Mouse (Mus musculus) c-Kit-positive CD71-negative TER-119-negative erythroid progenitor cells, embryonic 14.5 days (primary cell): ENCODE data around the gene Zfp523.
A peak's percentile ranks its signal among the peaks of the same experiment; 100 is the strongest.

Experiments used
- DNase-seq: peaks from one replicate; pipeline ENCODE4 v3.0.0-alpha.2; 2013; ENCODE audit warnings: low read depth

The Zfp523 gene

DNA sequence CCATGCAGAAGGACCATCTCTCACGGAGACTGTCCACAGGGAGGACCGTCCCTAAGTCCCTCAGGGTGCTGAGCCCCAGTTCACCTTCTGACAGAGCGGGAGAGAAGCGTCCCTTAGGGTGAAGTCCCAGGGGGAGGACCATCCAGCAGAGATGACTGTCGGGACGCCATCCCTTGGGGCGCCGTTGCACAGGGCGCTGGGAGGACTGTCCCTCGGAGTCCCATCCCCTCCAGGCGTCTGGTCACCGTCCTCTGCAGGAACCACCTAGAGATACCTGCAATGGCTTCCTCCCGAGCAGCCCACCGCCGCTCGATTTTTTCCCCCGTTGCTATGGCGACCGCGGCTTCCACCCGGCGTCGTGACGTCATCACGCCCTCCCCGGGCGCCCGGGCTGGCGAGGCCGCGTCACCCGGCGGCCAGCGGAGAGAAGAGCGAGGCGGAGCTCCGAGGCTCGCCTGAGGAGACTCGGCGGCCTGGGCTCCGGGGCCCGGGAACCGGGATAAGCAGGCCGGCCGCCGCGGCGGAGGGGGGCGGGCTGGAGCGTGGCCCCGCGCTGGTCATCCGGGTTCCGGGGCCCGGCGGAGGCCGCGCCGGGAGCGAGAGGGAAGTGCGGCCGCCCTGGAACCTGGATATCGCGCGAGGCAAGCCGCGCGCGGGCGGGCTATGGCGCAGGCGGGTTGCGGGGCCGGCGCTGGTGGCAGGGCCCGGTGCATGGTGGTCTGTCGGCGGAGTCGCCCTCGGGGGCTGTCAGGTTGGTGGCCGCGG, at the start of gene Zfp523:
Zfp523 (plus strand) TSS at position 355 of the 765 bp plus-strand sequence.
- DNase-seq: peak; percentile 60

DNA sequence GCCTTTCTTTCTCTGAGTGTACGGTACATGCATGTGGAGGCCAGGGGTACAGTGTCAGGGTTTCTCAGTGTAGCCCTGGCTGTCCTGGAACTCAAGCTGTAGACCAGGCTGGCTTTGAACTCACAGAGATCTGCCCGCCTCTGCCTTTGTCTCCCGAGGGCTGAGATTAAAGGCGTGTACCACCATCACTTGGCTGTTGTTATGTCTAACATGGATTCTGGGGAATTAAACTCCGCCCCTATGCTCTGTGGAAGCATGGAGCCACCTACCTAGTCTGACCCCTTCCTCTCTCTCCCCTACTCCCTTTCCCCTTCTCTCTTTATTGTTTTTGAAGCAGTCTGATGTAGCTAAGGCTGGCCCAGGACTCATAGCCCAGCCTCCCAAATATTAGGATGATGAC, 47.1 kb upstream of the Zfp523 start:
- no peak for DNase-seq

GRCm38 (mm10) chr17:28130391-28131125, 46.4 kb upstream of the Zfp523 start:
- DNase-seq: no peak

- no peak for DNase-seq
Observed at GRCm38 (mm10) chr17:28131156-28131555, 45.8 kb upstream of the Zfp523 start.

DNA sequence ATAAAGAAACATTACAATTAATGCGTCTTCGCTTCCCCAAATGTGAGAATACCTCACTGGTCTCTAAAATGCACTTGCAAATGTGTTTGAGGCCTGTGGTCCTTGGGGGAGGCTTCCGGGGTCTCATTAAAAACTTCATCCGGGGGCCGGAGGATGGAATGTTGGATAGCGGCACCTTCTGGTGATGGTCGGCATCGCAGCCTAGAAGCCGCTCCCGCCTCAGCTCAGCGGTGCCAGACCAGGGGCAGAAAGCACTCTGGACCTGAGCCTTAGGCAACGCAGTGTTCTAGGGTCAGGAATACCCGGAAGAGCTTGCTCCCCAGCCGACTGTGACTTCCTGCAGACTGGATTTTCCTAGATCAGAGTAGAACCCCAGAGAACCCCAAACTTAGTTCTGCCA, 43.7 kb upstream of the Zfp523 start:
- DNase-seq: peak; percentile 48

DNA sequence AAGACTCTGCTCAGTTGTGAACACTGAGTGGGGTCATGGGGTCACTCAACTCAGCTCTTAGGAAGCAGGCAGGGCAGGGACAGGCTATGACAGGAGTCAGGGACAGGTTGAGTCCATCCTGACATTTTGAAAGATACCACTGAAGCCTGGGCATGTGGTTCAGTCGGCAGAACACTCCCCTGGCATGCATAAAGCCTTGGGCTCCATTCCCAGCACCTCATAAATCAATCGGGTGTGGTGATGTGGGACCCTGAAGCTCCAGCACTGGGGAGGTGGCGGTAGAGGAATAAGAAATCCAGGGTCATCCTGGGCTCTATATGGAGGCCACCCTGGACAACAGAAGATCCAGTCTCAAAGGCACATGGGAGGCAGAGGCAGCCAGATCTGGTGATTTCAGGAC, 41.4 kb upstream of the Zfp523 start:
- no peak for DNase-seq

GRCm38 (mm10) chr17:28136266-28136665, 40.7 kb upstream of the Zfp523 start:
- no peak for DNase-seq

- no peak for DNase-seq
Observed at GRCm38 (mm10) chr17:28138013-28138412, 38.9 kb upstream of the Zfp523 start.

- no peak for DNase-seq
Observed at GRCm38 (mm10) chr17:28138685-28139084, 38.2 kb upstream of the Zfp523 start.

- DNase-seq: no peak
Observed at GRCm38 (mm10) chr17:28140431-28141204, 36.3 kb upstream of the Zfp523 start.

DNA sequence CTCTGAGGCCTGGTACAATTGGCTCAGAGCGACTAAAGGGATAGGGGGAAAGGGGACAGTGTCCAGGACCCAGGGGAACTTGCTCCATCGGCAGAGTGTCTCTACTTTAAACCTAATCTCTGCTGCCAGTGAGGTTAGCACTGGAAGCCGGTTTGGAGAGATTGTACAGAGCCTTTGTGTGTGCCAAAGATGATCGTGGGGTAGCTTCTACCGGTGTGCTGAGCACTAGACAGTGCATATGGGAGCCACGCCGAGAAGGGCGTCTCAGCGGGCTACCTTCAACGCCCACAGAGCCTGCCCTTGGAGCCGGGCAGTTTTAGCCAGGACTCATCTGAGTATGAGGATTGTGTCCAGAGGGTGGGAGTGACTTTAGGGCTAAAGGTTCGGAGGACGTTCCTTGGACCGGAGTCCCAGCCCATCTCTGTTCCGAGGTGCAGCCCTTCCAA, 35.7 kb upstream of the Zfp523 start:
- DNase-seq: no peak

GRCm38 (mm10) chr17:28141771-28142699, 34.9 kb upstream of the Zfp523 start, which contains the start of gene Scube3:
Scube3 (plus strand) TSS chr17:28142141.
- no peak for DNase-seq

DNA sequence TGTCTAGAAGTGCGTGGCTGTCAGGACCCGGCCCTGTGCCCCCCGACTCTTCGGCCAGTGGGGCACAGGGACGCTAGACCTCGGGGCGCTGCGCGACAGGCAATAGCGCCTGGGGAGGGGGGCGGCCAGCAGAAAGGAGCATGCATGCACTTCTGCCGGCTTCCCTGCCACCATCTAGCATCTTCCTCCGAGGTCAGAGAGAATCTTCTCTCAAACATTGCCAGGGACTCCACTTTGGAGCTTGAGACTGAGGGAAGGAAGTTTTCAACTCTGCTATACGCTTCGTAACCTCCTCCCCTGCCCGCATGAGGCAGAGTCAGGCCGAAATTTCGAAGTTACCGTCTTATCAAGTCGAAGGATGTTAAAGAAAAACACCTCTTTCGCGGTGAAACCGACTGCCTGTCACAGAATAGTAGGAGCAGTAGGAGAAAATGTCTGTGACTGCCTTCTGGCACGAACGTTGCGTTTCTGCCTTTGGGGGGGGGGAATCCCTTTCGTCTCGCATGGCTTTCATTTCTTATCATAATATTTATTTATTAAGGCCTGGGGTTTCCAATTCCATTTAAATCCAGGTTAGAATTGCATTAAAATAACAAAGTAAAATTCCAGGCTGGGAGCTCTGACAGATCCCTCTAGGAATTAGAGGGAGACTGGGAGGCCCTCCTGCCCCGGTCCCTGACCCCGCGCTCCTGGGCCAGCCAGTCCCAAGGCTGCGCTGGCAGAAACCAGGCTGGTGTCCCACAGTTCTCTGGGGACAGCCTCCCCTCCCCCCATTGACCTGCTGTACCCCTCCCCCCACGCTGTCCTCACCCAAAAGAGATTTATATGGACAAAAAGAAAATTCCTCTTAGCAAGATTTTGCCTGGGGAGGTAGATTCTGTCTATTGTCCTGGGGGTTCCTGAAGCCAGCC, 34.0 kb upstream of the Zfp523 start:
- DNase-seq: no peak

DNA sequence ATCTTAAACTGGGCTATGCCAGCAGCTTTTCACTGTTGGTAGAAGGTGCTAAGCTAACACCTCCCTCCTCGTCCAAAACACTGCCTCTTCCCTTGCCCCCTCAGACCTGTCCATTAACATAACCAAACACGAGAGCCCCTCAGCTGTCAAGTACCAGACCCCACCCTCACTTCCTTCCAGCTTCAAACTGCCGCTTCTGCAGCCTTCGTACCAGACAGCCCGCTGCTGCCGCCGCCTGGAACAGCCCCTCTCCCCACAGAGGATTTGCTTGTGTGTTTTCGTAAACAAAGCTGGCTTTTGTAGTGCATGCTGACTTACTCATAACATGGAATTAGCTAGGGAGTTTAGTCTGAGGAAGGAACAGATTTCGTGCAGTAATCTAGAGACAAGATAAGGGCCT, 33.2 kb upstream of the Zfp523 start:
- no peak for DNase-seq

DNA sequence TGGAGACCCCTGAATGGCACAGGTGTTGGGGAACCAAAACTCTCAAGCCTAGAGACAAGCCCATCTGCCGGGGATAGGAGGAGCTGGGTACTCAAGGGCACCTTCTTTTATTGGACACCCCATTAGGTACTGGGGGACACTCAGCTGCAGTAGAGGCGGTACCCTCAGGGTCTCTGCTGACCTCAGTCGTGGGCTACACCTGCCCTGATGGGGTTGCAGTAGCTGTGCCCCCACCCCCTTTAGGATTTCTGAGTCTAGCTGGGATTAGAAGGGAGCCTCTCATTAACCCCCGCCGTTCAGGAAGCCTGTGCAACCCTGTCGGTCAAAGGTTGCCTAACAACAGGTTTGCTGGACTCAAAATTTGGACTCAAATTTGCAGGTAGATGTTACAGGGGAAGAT, 32.7 kb upstream of the Zfp523 start:
- DNase-seq: no peak

- DNase-seq: no peak
Observed at GRCm38 (mm10) chr17:28148288-28148687, 28.6 kb upstream of the Zfp523 start.

DNA sequence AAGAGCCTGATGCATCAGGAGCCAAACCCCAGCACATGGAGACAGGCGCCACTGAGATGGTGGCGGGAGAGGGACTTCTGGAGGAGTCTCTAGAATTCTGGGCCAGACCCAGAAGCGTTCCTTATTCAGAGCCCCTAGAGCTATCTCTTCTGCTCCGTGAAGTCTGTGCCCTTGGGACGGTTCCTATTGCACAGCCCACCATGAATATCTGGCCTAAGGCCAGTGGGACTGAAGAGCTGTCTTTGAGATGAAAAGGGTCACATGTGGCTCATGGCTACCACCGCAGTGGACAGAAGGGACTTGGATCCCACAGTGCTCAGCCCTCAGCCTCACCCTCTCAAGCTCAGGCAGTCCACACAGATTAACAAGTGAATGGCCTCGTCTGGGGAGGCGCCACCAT, 27.2 kb upstream of the Zfp523 start:
- no peak for DNase-seq

DNA sequence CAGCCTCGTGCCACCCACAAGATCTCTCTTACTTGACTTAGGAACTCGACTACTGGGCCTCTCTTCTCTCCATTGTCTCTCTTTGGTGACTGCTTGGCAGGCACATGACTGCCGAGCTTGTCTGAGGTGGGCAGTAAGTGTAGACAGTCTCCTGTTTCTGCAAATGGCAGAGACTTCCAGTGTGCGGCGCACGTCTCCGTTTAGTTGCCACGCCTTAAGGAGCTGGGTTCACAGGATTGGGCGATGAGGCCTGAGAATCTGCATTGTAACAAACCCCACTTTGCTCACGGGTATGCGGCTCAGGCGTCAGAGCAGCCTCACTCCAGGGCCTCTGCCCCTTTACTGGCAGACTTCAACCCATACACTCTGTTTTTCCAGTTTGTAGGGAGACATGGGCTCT, 26.5 kb upstream of the Zfp523 start:
- DNase-seq: no peak

- no peak for DNase-seq
Observed at GRCm38 (mm10) chr17:28153095-28153494, 23.8 kb upstream of the Zfp523 start.

DNA sequence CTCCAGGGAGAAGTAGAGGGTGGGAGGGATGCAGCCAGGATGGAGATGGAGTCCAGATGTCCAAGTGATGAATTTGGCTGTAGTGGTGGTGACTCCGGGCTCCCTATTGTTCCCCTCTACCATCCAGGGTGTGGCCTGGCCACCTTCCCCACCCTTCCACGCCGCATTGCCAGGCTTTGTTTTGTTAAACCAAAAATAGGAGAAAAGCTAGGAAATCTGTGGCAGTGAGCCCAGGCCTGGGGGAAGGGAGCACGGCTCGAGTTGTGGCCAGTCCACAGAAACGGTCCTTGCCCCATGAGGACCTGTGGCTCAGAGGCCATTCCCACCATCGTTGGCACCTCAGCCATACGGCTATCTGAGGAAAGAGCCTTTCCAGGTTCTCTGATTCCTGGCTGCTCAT, 22.0 kb upstream of the Zfp523 start:
- no peak for DNase-seq
